Mouse (Mus musculus) neural tube, embryonic 14.5 days (tissue): ENCODE measurements around the gene Cyb5d1. TPM values are rescaled to one million over a fixed set of nuclear protein-coding genes. Genes with fewer than 3 reads are reported as not detected.

ENCODE experiments used
- ATAC-seq: fragments of 200-750 bp; cut with Nextera tagmentation; 2 replicates; pipeline ENCODE4 v1.8.0; 2017; ENCODE audit warnings: low read depth, mild to moderate bottlenecking, moderate TSS enrichment, moderate library complexity
- H3K27ac ChIP-seq: fragments of 300-500 bp; sonication (generic); 2 replicates; pipeline ENCODE4 v1.5.1; 2014; ENCODE audit warnings: low read depth, mild to moderate bottlenecking, control low read depth, low read length, moderate library complexity, mixed read lengths
- H3K27me3 ChIP-seq: fragments of 300-500 bp; sonication (generic); 2 replicates; pipeline ENCODE4 v1.6.1; 2014; ENCODE audit warnings: low read length; ENCODE audit not compliant: control insufficient read depth, insufficient read depth
- H3K36me3 ChIP-seq: fragments of 300-500 bp; sonication (generic); 2 replicates; pipeline ENCODE4 v1.6.1; 2014; ENCODE audit warnings: low read length, mixed read lengths; ENCODE audit not compliant: control insufficient read depth, insufficient read depth
- H3K4me1 ChIP-seq: fragments of 300-500 bp; sonication (generic); 2 replicates; pipeline ENCODE4 v1.6.1; 2014; ENCODE audit warnings: low read length; ENCODE audit not compliant: control insufficient read depth, insufficient read depth
- H3K4me2 ChIP-seq: fragments of 300-500 bp; sonication (generic); 2 replicates; pipeline ENCODE4 v1.6.1; 2014; ENCODE audit warnings: mild to moderate bottlenecking, low read depth, low read length, control low read depth
- H3K4me3 ChIP-seq: fragments of 300-500 bp; sonication (generic); 2 replicates; pipeline ENCODE4 v1.5.1; 2014; ENCODE audit warnings: low read depth, low read length, control low read depth, mixed read lengths
- H3K9ac ChIP-seq: fragments of 300-500 bp; sonication (generic); replicated peaks from 2 replicates; pipeline ENCODE4 v1.6.1; 2014; ENCODE audit warnings: low read depth, mild to moderate bottlenecking, control low read depth, low read length, mixed read lengths
- H3K9me3 ChIP-seq: fragments of 300-500 bp; sonication (generic); 2 replicates; pipeline ENCODE4 v1.6.1; 2016; ENCODE audit warnings: low read length; ENCODE audit not compliant: control insufficient read depth
- WGBS: fragments of 180-500 bp; shearing (Covaris S2); extraction: QIAGEN DNeasy Blood & Tissue Kit; methylation state at CpG from one replicate; pipeline ENCODE4 v1.1.7; 2014; 5-methylcytosine and 5-hydroxymethylcytosine counted together
- polyA plus RNA-seq: library from polyadenylated mRNA; unstranded; fragments of >200 nt; fragmentation: Nextera tagmentation; extraction: Ambion mirVana; gene quantifications from 2 replicates; pipeline ENCODE4 v1.2.1, GENCODE M21; 2014

Cyb5d1 gene
- polyA plus RNA-seq, 1 experiment from 2014 or later, result 21.3 TPM

DNA sequence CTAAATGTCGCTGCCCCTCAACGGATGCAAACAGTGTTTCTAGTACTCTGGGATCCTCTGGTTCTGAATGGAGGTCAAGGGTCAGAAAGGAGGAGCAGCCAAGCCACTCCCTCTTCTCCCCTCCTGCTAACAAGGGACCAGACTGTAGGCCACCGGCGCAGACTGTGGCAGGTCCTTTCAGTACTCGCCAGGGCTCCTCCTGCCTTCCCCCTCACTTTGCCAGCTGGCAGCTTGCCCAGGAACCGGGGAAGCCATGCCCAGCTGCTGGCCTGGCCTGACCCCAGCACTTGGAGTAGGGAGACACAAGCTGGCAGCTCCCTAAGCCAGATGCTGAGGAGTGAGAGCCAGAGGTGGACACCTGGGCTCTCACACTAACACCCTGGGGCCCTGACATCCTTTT lies 30.5 kb downstream of the Cyb5d1 start:
- peak; percentile 47; the same call in 1 of the 2 replicates for ATAC-seq
- peaks cover 35% of the 10 kb centered on the region for H3K4me1 ChIP-seq
- H3K9me3 ChIP-seq, result no peaks in the 10 kb centered on the region
- peaks cover 35% of the 10 kb centered on the region for H3K36me3 ChIP-seq
- peak overlapping the region; percentile 100 for H3K27ac ChIP-seq
- peak overlapping the region; percentile 63; the same call in 1 of the 2 replicates for H3K9ac ChIP-seq
- WGBS, result 0% methylated on average over 6 of the region's 6 CpGs
- peak overlapping the region; percentile 85; the same call in 1 of the 2 replicates for H3K4me3 ChIP-seq
- peak overlapping the region; percentile 98; the same call in 1 of the 2 replicates for H3K4me2 ChIP-seq
- H3K27me3 ChIP-seq, result no peaks in the 10 kb centered on the region

DNA sequence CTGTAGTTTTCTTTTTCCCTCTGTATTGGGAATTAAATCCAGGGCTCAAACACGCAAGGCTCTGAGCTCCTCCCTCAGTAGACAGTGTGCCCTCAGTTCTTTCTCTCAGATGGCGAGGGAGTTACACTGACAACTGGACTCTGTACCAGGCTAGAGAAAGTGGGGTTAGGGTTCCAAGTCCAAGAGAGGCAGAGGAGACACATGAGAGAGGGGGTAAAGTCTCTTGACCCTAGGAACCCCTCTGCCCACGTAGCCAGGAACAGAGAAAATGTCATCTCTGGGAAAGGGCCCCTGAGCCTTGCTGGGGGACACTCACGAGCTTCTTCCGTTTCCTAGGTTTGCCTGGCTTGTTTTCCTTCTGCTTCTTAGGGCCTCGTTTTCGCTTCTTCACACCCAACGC lies 31.1 kb downstream of the Cyb5d1 start:
- Histone ChIP-seq H3K9me3 (no peaks in the 10 kb centered on the region), H3K4me2 (peak overlapping the region; percentile 98; the same call in 1 of the 2 replicates), H3K4me3 (no peak overlapping the region), H3K36me3 (peaks cover 40% of the 10 kb centered on the region), H3K27ac (peak overlapping the region; percentile 100), H3K9ac (no peak overlapping the region), H3K27me3 (no peaks in the 10 kb centered on the region), H3K4me1 (peaks cover 31% of the 10 kb centered on the region)
- ATAC-seq, result no peak
- 49% methylated on average over 8 of the region's 8 CpGs for WGBS

DNA sequence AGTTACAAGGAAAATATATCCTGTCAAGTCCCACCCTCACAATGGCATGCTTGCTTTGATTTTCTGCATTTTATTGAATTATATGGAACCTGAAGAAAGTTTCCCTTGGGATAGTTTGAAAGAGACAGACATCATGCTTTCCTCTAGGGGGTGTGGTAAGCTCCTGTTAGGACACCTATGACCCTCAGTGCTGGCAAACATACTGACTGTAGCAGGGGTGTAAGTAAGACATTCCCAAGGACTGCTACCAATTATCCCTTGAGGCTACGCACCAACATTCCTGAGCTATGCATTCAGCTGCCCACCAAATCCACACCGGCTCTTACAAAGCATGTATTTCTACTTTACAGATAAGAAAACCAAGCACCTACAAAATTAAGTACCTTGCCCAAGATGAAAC lies 33.0 kb downstream of the Cyb5d1 start:
- Histone ChIP-seq H3K4me1 (peaks cover 26% of the 10 kb centered on the region), H3K9me3 (no peaks in the 10 kb centered on the region), H3K27ac (no peak overlapping the region), H3K36me3 (peaks cover 59% of the 10 kb centered on the region), H3K9ac (no peak overlapping the region), H3K27me3 (no peaks in the 10 kb centered on the region), H3K4me3 (no peak overlapping the region), H3K4me2 (no peak overlapping the region)
- no peak for ATAC-seq
- WGBS, result 94% methylated on average over 2 of the region's 2 CpGs

GRCm38 (mm10) chr11:69362021-69362420 lies 33.4 kb downstream of the Cyb5d1 start:
- ATAC-seq, result no peak
- H3K4me3 ChIP-seq, result no peak overlapping the region
- H3K9ac ChIP-seq, result no peak overlapping the region
- no peak overlapping the region for H3K4me2 ChIP-seq
- no peak overlapping the region for H3K27ac ChIP-seq
- no peaks in the 10 kb centered on the region for H3K9me3 ChIP-seq
- H3K36me3 ChIP-seq, result peaks cover 63% of the 10 kb centered on the region
- 46% methylated on average over 7 of the region's 7 CpGs for WGBS
- peaks cover 23% of the 10 kb centered on the region for H3K4me1 ChIP-seq
- H3K27me3 ChIP-seq, result no peaks in the 10 kb centered on the region

DNA sequence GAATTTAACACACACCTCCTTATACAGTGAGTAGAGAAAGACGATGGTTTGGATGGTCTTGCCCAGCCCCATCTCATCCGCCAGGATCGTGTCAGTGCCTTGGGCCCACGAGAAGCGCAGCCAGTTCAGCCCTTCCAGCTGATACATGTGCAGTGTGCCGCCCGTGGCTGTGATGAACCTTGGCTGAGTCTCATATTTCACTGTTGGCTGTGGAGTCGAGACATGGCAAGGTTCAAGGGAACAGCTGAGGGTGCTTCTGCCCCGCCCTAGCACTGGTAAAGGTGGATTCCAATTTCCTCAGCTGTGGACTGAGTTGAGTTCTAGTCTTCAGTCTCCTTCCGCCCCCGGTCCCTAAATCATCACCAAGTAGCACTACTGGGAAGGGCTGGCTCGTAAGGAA lies 37.7 kb downstream of the Cyb5d1 start:
- Histone ChIP-seq H3K9me3 (no peaks in the 10 kb centered on the region), H3K9ac (no peak overlapping the region), H3K4me3 (no peak overlapping the region), H3K27ac (no peak overlapping the region), H3K27me3 (no peaks in the 10 kb centered on the region), H3K4me1 (no peaks in the 10 kb centered on the region), H3K4me2 (no peak overlapping the region), H3K36me3 (peaks cover 94% of the 10 kb centered on the region)
- WGBS, result 96% methylated on average over 12 of the region's 12 CpGs
- ATAC-seq, result no peak

DNA sequence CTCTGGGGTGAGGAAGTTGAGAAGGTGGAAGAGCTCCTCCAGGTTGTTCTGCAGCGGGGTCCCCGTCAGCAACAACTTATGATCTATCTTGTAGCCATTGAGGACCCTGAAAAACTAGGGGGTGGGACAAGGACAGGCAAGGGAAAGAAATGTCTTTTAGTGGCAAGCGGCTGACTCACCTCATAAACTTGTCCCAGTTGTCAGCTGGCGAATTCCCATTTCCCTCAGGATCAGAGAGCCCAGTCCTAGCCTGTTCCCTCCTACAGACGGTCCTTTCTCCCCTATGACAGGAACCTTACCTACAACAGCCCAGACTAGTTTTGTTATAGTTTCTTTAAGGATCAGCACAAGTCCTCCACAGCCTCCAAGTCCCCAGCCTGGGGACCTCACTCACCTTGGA lies 38.9 kb downstream of the Cyb5d1 start:
- H3K9ac ChIP-seq, result no peak overlapping the region
- no peak for ATAC-seq
- peaks cover 96% of the 10 kb centered on the region for H3K36me3 ChIP-seq
- 89% methylated on average over 5 of the region's 5 CpGs for WGBS
- H3K27me3 ChIP-seq, result no peaks in the 10 kb centered on the region
- H3K4me1 ChIP-seq, result no peaks in the 10 kb centered on the region
- no peak overlapping the region for H3K4me3 ChIP-seq
- H3K27ac ChIP-seq, result no peak overlapping the region
- no peaks in the 10 kb centered on the region for H3K9me3 ChIP-seq
- no peak overlapping the region for H3K4me2 ChIP-seq

- ATAC-seq, result no peak
- 94% methylated on average over 25 of the region's 26 CpGs for WGBS
- no peaks in the 10 kb centered on the region for H3K9me3 ChIP-seq
- no peak overlapping the region for H3K9ac ChIP-seq
- peaks cover 6% of the 10 kb centered on the region for H3K4me1 ChIP-seq
- H3K36me3 ChIP-seq, result peaks cover 76% of the 10 kb centered on the region
- H3K27ac ChIP-seq, result no peak overlapping the region
- no peak overlapping the region for H3K4me3 ChIP-seq
- no peak overlapping the region for H3K4me2 ChIP-seq
- H3K27me3 ChIP-seq, result no peaks in the 10 kb centered on the region
Observed at GRCm38 (mm10) chr11:69346441-69346840, 49.0 kb downstream of the Cyb5d1 start.

Other genes starting within 250 kb of the Cyb5d1 start
- 0.43 and 0.67 TPM in 2 replicates for gene Alox12b, start 238.6 kb downstream of the Cyb5d1 start, polyA plus RNA-seq
- gene Alox8, start 197.8 kb downstream of the Cyb5d1 start, polyA plus RNA-seq, result 0.24 and 0.43 TPM in 2 replicates
- 0.35 and 0.62 TPM in 2 replicates for gene Gucy2e, start 158.6 kb downstream of the Cyb5d1 start, polyA plus RNA-seq
- 10.3 and 15.7 TPM in 2 replicates for gene Cntrob, start 71.9 kb downstream of the Cyb5d1 start, polyA plus RNA-seq
- gene Trappc1, start 71.7 kb downstream of the Cyb5d1 start, polyA plus RNA-seq, result 191 and 200 TPM in 2 replicates
- 5.7 and 7.3 TPM in 2 replicates for gene Kcnab3, start 69.4 kb downstream of the Cyb5d1 start, polyA plus RNA-seq
- 213 and 260 TPM in 2 replicates for gene Rnf227, start 55.2 kb downstream of the Cyb5d1 start, polyA plus RNA-seq
- 86.0 and 89.6 TPM in 2 replicates for gene Chd3, start 26.2 kb downstream of the Cyb5d1 start, polyA plus RNA-seq
- 112 and 132 TPM in 2 replicates for gene Naa38, start 144 bp downstream of the Cyb5d1 start, polyA plus RNA-seq
- 2.3 and 5.3 TPM in 2 replicates for gene Tmem88, start 2.6 kb upstream of the Cyb5d1 start, polyA plus RNA-seq
- gene Kdm6b, start 18.0 kb upstream of the Cyb5d1 start, polyA plus RNA-seq, result 36.1 and 37.5 TPM in 2 replicates
- gene Dnah2, start 153.5 kb upstream of the Cyb5d1 start, polyA plus RNA-seq, result 5.7 and 6.9 TPM in 2 replicates
- gene Efnb3, start 164.6 kb upstream of the Cyb5d1 start, polyA plus RNA-seq, result 23.2 and 35.6 TPM in 2 replicates
- 17.3 and 20.8 TPM in 2 replicates for gene Wrap53, start 184.6 kb upstream of the Cyb5d1 start, polyA plus RNA-seq
- gene Trp53, start 184.7 kb upstream of the Cyb5d1 start, polyA plus RNA-seq, result 54.6 and 68.8 TPM in 2 replicates
- 66.6 and 99.6 TPM in 2 replicates for gene Atp1b2, start 210.3 kb upstream of the Cyb5d1 start, polyA plus RNA-seq
- not detected in 2 replicates for gene Shbg, start 222.3 kb upstream of the Cyb5d1 start, polyA plus RNA-seq
- 23.8 and 25.1 TPM in 2 replicates for gene Sat2, start 226.4 kb upstream of the Cyb5d1 start, polyA plus RNA-seq
- gene Fxr2, start 237.4 kb upstream of the Cyb5d1 start, polyA plus RNA-seq, result 31.1 and 34.0 TPM in 2 replicates